Mouse (Mus musculus) heart, embryonic 13.5 days (tissue): ENCODE results near the gene Fsip2. TPM values are rescaled to one million over a fixed set of nuclear protein-coding genes. Genes with fewer than 3 reads are reported as not detected.

Experiments
- ATAC-seq: fragments of 200-750 bp; cut with Nextera tagmentation; 2 replicates; pipeline ENCODE4 v1.8.0; 2017; ENCODE audit warnings: moderate TSS enrichment; ENCODE audit not compliant: insufficient number of reproducible peaks, low FRiP score, low TSS enrichment; ENCODE audit errors: extremely low read depth
- H3K27ac ChIP-seq: fragments of 300-500 bp; sonication (generic); replicated peaks from 2 replicates; pipeline ENCODE4 v1.5.1; 2015; ENCODE audit warnings: moderate library complexity, mild to moderate bottlenecking, inconsistent platforms
- H3K27me3 ChIP-seq: fragments of 300-500 bp; sonication (generic); replicated peaks from 2 replicates; pipeline ENCODE4 v1.6.1; 2015; ENCODE audit warnings: mild to moderate bottlenecking, inconsistent platforms
- H3K36me3 ChIP-seq: fragments of 300-500 bp; sonication (generic); 2 replicates; pipeline ENCODE4 v1.6.1; 2015; ENCODE audit warnings: mild to moderate bottlenecking, inconsistent platforms
- H3K4me1 ChIP-seq: fragments of 300-500 bp; sonication (generic); 2 replicates; pipeline ENCODE4 v1.6.1; 2015; ENCODE audit warnings: inconsistent platforms
- H3K4me2 ChIP-seq: fragments of 300-500 bp; sonication (generic); 2 replicates; pipeline ENCODE4 v1.6.1; 2015; ENCODE audit warnings: inconsistent platforms, mild to moderate bottlenecking, moderate library complexity
- H3K4me3 ChIP-seq: fragments of 300-500 bp; sonication (generic); 2 replicates; pipeline ENCODE4 v1.5.1; 2015; ENCODE audit warnings: moderate library complexity, mild to moderate bottlenecking, inconsistent platforms
- H3K9ac ChIP-seq: fragments of 300-500 bp; sonication (generic); 2 replicates; pipeline ENCODE4 v1.6.1; 2015; ENCODE audit warnings: inconsistent platforms, mild to moderate bottlenecking, moderate library complexity
- H3K9me3 ChIP-seq: fragments of 300-500 bp; sonication (generic); 2 replicates; pipeline ENCODE4 v1.6.1; 2016; ENCODE audit warnings: inconsistent platforms
- WGBS: fragments of 180-500 bp; shearing (Covaris S2); methylation state at CpG from one replicate; pipeline ENCODE4 v1.1.7; 2015; ENCODE audit warnings: mixed read lengths; 5-methylcytosine and 5-hydroxymethylcytosine counted together
- polyA plus RNA-seq: library from polyadenylated mRNA; unstranded; fragments of >200 nt; fragmentation: Nextera tagmentation; extraction: Ambion mirVana; gene quantifications from 2 replicates; pipeline ENCODE4 v1.2.1, GENCODE M21; 2015

Fsip2 gene
- not detected in 2 replicates for polyA plus RNA-seq

- no peak within 1 kb of the TSS for H3K9ac ChIP-seq
- H3K9me3 ChIP-seq, result 0 out of 2 replicates have a peak, but pooled peaks cover 4% of the 10 kb centered on the region
- WGBS, result 83% methylated on average over 17 of the region's 17 CpGs
- no peaks in the 10 kb centered on the region for H3K4me1 ChIP-seq
- no peaks in the 10 kb centered on the region for H3K36me3 ChIP-seq
- no peak within 1 kb of the TSS for H3K4me2 ChIP-seq
- H3K27ac ChIP-seq, result no peak within 1 kb of the TSS
- H3K27me3 ChIP-seq, result no peaks in the 10 kb centered on the region
- no peak for ATAC-seq
- H3K4me3 ChIP-seq, result no peak within 1 kb of the TSS
Measured at GRCm38 (mm10) chr2:82943472-82943871, at the start of gene Fsip2. Gene Fsip2 (plus strand): TSS chr2:82943634.

GRCm38 (mm10) chr2:82963443-82963842, 20.0 kb downstream of the Fsip2 start:
- H3K4me3 ChIP-seq, result no peak overlapping the region
- no peaks in the 10 kb centered on the region for H3K36me3 ChIP-seq
- 79% methylated on average over 3 of the region's 3 CpGs for WGBS
- no peaks in the 10 kb centered on the region for H3K4me1 ChIP-seq
- ATAC-seq, result no peak
- no peak overlapping the region for H3K9ac ChIP-seq
- no peaks in the 10 kb centered on the region for H3K27me3 ChIP-seq
- H3K4me2 ChIP-seq, result no peak overlapping the region
- H3K27ac ChIP-seq, result no peak overlapping the region
- H3K9me3 ChIP-seq, result no peaks in the 10 kb centered on the region

- H3K36me3 ChIP-seq, result no peaks in the 10 kb centered on the region
- no peaks in the 10 kb centered on the region for H3K4me1 ChIP-seq
Measured at GRCm38 (mm10) chr2:83025853-83026252, 82.4 kb downstream of the Fsip2 start.

GRCm38 (mm10) chr2:83052914-83053690, 109.7 kb downstream of the Fsip2 start:
- no peaks in the 10 kb centered on the region for H3K4me1 ChIP-seq
- H3K9ac ChIP-seq, result no peak overlapping the region
- no peak overlapping the region for H3K27ac ChIP-seq
- H3K4me2 ChIP-seq, result no peak overlapping the region
- ATAC-seq, result no peak
- WGBS, result 66% methylated on average over 5 of the region's 5 CpGs
- no peak overlapping the region for H3K4me3 ChIP-seq
- no peaks in the 10 kb centered on the region for H3K27me3 ChIP-seq
- H3K36me3 ChIP-seq, result no peaks in the 10 kb centered on the region
- H3K9me3 ChIP-seq, result no peaks in the 10 kb centered on the region

More at GRCm38 (mm10) chr2:83025853-83026252, 82.4 kb downstream of the Fsip2 start:
- Histone ChIP-seq H3K9me3 (no peaks in the 10 kb centered on the region), H3K9ac (no peak overlapping the region), H3K4me2 (no peak overlapping the region), H3K4me3 (no peak overlapping the region), H3K27ac (no peak overlapping the region), H3K27me3 (no peaks in the 10 kb centered on the region)
- no peak for ATAC-seq
- 79% methylated on average over 7 of the region's 7 CpGs for WGBS
